Mouse (Mus musculus) midbrain, postnatal 0 days (tissue): ENCODE data around the gene Dirc2. TPM values are rescaled to one million over a fixed set of nuclear protein-coding genes. Genes with fewer than 3 reads are reported as not detected.

Experiments
- ATAC-seq: fragments of 200-750 bp; cut with Nextera tagmentation; 2 replicates; pipeline ENCODE4 v1.8.0; 2017; ENCODE audit warnings: moderate number of reproducible peaks, mild to moderate bottlenecking, moderate TSS enrichment, moderate library complexity; ENCODE audit not compliant: low FRiP score
- DNase-seq: peaks from one replicate; pipeline ENCODE4 v3.0.0-alpha.2; 2015; ENCODE audit warnings: low spot score
- H3K27ac ChIP-seq: fragments of 300-500 bp; sonication (generic); 2 replicates; pipeline ENCODE4 v1.5.1; 2014; ENCODE audit warnings: low read depth, mild to moderate bottlenecking, low read length, mixed read lengths
- H3K27me3 ChIP-seq: fragments of 300-500 bp; sonication (generic); 2 replicates; pipeline ENCODE4 v1.6.1; 2014; ENCODE audit warnings: low read length, control low read depth, mixed read lengths; ENCODE audit not compliant: insufficient read depth
- H3K36me3 ChIP-seq: fragments of 300-500 bp; sonication (generic); 2 replicates; pipeline ENCODE4 v1.6.1; 2014; ENCODE audit warnings: low read length, control low read depth, mixed read lengths; ENCODE audit not compliant: insufficient read depth
- H3K4me1 ChIP-seq: fragments of 300-500 bp; sonication (generic); 2 replicates; pipeline ENCODE4 v1.6.1; 2014; ENCODE audit warnings: mild to moderate bottlenecking, control low read depth, antibody characterized with exemption, low read length, mixed read lengths; ENCODE audit not compliant: insufficient read depth
- H3K4me2 ChIP-seq: fragments of 300-500 bp; sonication (generic); 2 replicates; pipeline ENCODE4 v1.6.1; 2014; ENCODE audit warnings: low read depth, mild to moderate bottlenecking, low read length, mixed read lengths; ENCODE audit not compliant: poor library complexity, severe bottlenecking
- H3K4me3 ChIP-seq: fragments of 300-500 bp; sonication (generic); 2 replicates; pipeline ENCODE4 v1.5.1; 2014; ENCODE audit warnings: low read depth, mild to moderate bottlenecking, low read length, moderate library complexity
- H3K9ac ChIP-seq: fragments of 300-500 bp; sonication (generic); replicated peaks from 2 replicates; pipeline ENCODE4 v1.6.1; 2014; ENCODE audit warnings: mild to moderate bottlenecking, low read length, moderate library complexity, mixed read lengths; ENCODE audit not compliant: poor library complexity, severe bottlenecking
- H3K9me3 ChIP-seq: fragments of 300-500 bp; sonication (generic); 2 replicates; pipeline ENCODE4 v1.6.1; 2016; ENCODE audit warnings: low read length, control low read depth
- CTCF ChIP-seq: IDR thresholded peaks from 2 replicates; pipeline ENCODE4 v1.5.1; 2016; ENCODE audit warnings: antibody characterized with exemption, mild to moderate bottlenecking
- WGBS: fragments of 180-500 bp; shearing (Covaris S2); extraction: QIAGEN DNeasy Blood & Tissue Kit; methylation state at CpG from one replicate; pipeline ENCODE4 v1.1.7; 2014; 5-methylcytosine and 5-hydroxymethylcytosine counted together
- polyA plus RNA-seq: library from polyadenylated mRNA; unstranded; fragments of >200 nt; fragmentation: Nextera tagmentation; extraction: Ambion mirVana; gene quantifications from 2 replicates; pipeline ENCODE4 v1.2.1, GENCODE M21; 2015
- total RNA-seq: library from RNA; depleted of rRNA; stranded (reverse); fragments of >200 nt; gene quantifications from 2 replicates; pipeline ENCODE4 v1.2.3, GENCODE M21; 2014

The Dirc2 gene
- total and polyA plus RNA-seq, 2 experiments from 2014 or later = 35.2 to 87.8 TPM

DNA sequence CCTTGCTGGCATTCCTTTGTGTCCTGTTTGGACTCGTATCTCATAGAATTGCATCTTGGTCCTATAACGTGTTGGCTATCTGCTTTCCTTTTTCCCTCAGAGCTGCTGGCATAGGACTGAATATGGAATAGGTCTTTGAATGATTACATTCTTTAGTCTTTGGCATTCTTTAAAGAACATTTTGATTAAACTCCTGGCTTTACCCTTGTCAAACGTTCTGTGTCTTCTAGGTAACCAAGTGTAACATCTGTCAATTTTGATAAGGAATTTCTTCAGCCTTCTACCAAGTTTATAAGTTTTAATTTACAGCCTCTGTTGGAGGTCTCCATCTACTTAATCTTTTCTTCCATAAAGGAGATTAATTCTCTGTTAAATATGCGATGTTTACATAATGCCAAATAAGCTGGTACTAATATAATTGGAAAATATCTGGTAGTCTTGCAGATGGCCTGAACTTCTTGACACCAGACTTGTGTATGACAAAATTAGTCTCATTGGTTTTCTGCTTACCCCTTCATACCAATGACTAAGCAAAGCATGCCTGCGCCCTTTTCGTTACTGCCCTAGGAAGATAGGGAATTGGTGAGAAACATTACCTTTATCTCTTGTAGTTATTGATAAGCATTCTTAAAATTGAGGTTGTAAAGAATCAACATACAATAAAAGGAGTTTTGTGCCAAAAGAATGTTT is 38.0 kb upstream of the Dirc2 start:
- no peak overlapping the region for H3K9ac ChIP-seq
- 67% methylated on average over 6 of the region's 6 CpGs for WGBS
- H3K4me1 ChIP-seq = no peaks in the 10 kb centered on the region
- H3K27ac ChIP-seq = no peak overlapping the region
- no peak overlapping the region for H3K4me3 ChIP-seq
- peaks cover 1% of the 10 kb centered on the region; the same call in 1 of the 2 replicates for H3K36me3 ChIP-seq
- no peak overlapping the region for H3K4me2 ChIP-seq
- no peak for ATAC-seq
- H3K9me3 ChIP-seq = no peaks in the 10 kb centered on the region
- DNase-seq = no peak
- no peaks in the 10 kb centered on the region for H3K27me3 ChIP-seq
- TF ChIP-seq CTCF = no peak

- Histone ChIP-seq H3K4me2 (no peak overlapping the region), H3K27ac (no peak overlapping the region), H3K4me1 (no peaks in the 10 kb centered on the region), H3K27me3 (no peaks in the 10 kb centered on the region), H3K9me3 (no peaks in the 10 kb centered on the region), H3K4me3 (no peak overlapping the region), H3K36me3 (peaks cover 2% of the 10 kb centered on the region; the same call in 1 of the 2 replicates), H3K9ac (no peak overlapping the region)
- no peak for ATAC-seq
- no peak for TF ChIP-seq CTCF
- no peak for DNase-seq
- 97% methylated on average over 4 of the region's 4 CpGs for WGBS
These were observed 34.6 kb upstream of the Dirc2 start for GRCm38 (mm10) chr16:35803723-35804122.

DNA sequence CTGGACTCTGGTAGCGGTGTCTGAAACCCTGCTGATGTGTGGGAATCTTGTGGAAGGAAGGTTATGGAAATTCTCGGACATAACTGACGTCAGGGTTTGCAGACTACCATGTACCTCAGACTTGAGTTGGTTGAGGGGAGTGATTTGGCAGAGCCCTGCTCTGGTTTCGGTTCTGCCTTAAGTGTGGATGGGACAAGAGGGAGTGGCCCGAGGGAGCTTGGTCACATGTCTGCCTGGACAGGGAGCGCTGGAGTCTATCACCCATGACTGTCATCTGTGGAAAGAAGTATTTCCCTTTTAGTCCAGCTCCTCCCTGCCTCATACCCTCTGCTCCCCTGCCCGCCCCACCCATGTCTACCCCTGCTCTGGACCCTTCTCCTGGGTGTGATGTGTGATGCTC is 33.0 kb upstream of the Dirc2 start:
- TF ChIP-seq CTCF = no peak
- ATAC-seq (no peak), DNase-seq (no peak)
- no peak overlapping the region for H3K4me2 ChIP-seq
- 95% methylated on average over 7 of the region's 7 CpGs for WGBS
- no peaks in the 10 kb centered on the region for H3K27me3 ChIP-seq
- no peaks in the 10 kb centered on the region for H3K4me1 ChIP-seq
- no peaks in the 10 kb centered on the region for H3K9me3 ChIP-seq
- H3K36me3 ChIP-seq = peaks cover 2% of the 10 kb centered on the region; the same call in 1 of the 2 replicates
- H3K4me3 ChIP-seq = no peak overlapping the region
- H3K9ac ChIP-seq = no peak overlapping the region
- H3K27ac ChIP-seq = no peak overlapping the region

- ATAC-seq = no peak
- Histone ChIP-seq H3K9me3 (no peaks in the 10 kb centered on the region), H3K27me3 (no peaks in the 10 kb centered on the region), H3K4me1 (no peaks in the 10 kb centered on the region), H3K27ac (no peak overlapping the region), H3K9ac (no peak overlapping the region), H3K36me3 (0 out of 2 replicates have a peak, but pooled peaks cover 3% of the 10 kb centered on the region), H3K4me3 (no peak overlapping the region), H3K4me2 (no peak overlapping the region)
- no peak for TF ChIP-seq CTCF
- no peak for DNase-seq
- WGBS = 75% methylated on average over 6 of the region's 6 CpGs
These were observed 22.9 kb upstream of the Dirc2 start for GRCm38 (mm10) chr16:35791962-35792521.

- Histone ChIP-seq H3K9me3 (no peaks in the 10 kb centered on the region), H3K9ac (no peak overlapping the region), H3K27ac (no peak overlapping the region), H3K4me2 (no peak overlapping the region), H3K4me1 (no peaks in the 10 kb centered on the region), H3K36me3 (0 out of 2 replicates have a peak, but pooled peaks cover 3% of the 10 kb centered on the region), H3K4me3 (no peak overlapping the region), H3K27me3 (no peaks in the 10 kb centered on the region)
- WGBS = 94% methylated on average over 6 of the region's 6 CpGs
- DNase-seq (no peak), ATAC-seq (no peak)
- no peak for TF ChIP-seq CTCF
These were observed 19.2 kb upstream of the Dirc2 start for GRCm38 (mm10) chr16:35788330-35788729.

- Histone ChIP-seq H3K9ac (no peak overlapping the region), H3K4me1 (no peaks in the 10 kb centered on the region), H3K27ac (no peak overlapping the region), H3K4me2 (no peak overlapping the region), H3K36me3 (0 out of 2 replicates have a peak, but pooled peaks cover 3% of the 10 kb centered on the region), H3K9me3 (no peaks in the 10 kb centered on the region), H3K27me3 (no peaks in the 10 kb centered on the region), H3K4me3 (no peak overlapping the region)
- 56% methylated on average over 8 of the region's 8 CpGs for WGBS
- no peak for ATAC-seq
- DNase-seq = no peak
- no peak for TF ChIP-seq CTCF
These were observed 18.5 kb upstream of the Dirc2 start for GRCm38 (mm10) chr16:35787568-35788189.
